13 mouse cellular contexts compared by ENCODE assay signal in genomic region chr3:28401335-28401734, GRCm38 (mm10).
A peak's percentile ranks its signal among the peaks of the same experiment; 100 is the strongest.
DNase-seq lines count a peak whose midpoint lies in the region; ATAC-seq and TF ChIP-seq lines count a peak whose summit lies in the region.
"Had no signal": no experiment of that assay in that cellular context is flagged by ENCODE, and none has a peak within 500 bp of the region (broad histone marks: within the 10 kb centered on the region; RNA-seq: fewer than 3 reads in every experiment).

No protein-coding gene starts in this region.

- H3K9ac ChIP-seq in liver, embryonic 13.5 days = no peak overlapping the region
- H3K9ac ChIP-seq: kidney, embryonic 15.5 days; liver, embryonic 14.5 days had no signal

- 68% methylated on average over 9 of the region's 9 CpGs for WGBS in liver, embryonic 13.5 days (ENCODE audit: insufficient replicate concordance)

- no peak overlapping the region for H3K4me2 ChIP-seq in liver, embryonic 13.5 days
- H3K4me2 ChIP-seq: kidney, embryonic 15.5 days had no signal

- H3K9me3 ChIP-seq in liver, embryonic 13.5 days (replicated peaks) = no peaks in the 10 kb centered on the region
- H3K9me3 ChIP-seq: kidney, embryonic 15.5 days had no signal

- H3K36me3 ChIP-seq in liver, embryonic 13.5 days = no peaks in the 10 kb centered on the region
- H3K36me3 ChIP-seq: kidney, embryonic 15.5 days had no signal

- H3K27me3 ChIP-seq in liver, embryonic 13.5 days = no peaks in the 10 kb centered on the region
- H3K27me3 ChIP-seq: kidney, embryonic 15.5 days had no signal

- peak overlapping the region; percentile 36 for H3K27ac ChIP-seq in layer of hippocampus, adult 2 months
- no peak overlapping the region for H3K27ac ChIP-seq in liver, embryonic 13.5 days
- H3K27ac ChIP-seq: kidney, embryonic 15.5 days; liver, embryonic 14.5 days had no signal

- intact Hi-C loops in gastrocnemius, postnatal 36 days (cut with DNase I) = no loop called here

- no peak for ATAC-seq in liver, embryonic 13.5 days (ENCODE audit: low read depth)

- TF ChIP-seq CTCF in layer of hippocampus, adult 2 months (conservative IDR thresholded peaks at IDR 0.05) = no peak

- DNase-seq in layer of hippocampus, adult 2 months (ENCODE audit: low spot score in 2 of 2) = no peak
- DNase-seq in layer of hippocampus, adult 18-20 months (ENCODE audit: low spot score in 2 of 2) = no peak
- peak; percentile 74 for DNase-seq in ZHBTc4 (ENCODE audit: low read depth, low spot score)
- peak; percentile 38 for DNase-seq in heart, adult 8-10 months (ENCODE audit: low spot score)
- peak; percentile 5 for DNase-seq in liver, embryonic 13.5 days
- DNase-seq in adrenal gland, postnatal 25 days = no peak
- DNase-seq in gastrocnemius, postnatal 36 days = no peak
- DNase-seq: adrenal gland, postnatal 36 days; layer of hippocampus, postnatal 36 days; spleen, adult 18-20 months; thymus, adult 18-20 months had no signal

- peaks cover 30% of the 10 kb centered on the region for H3K4me1 ChIP-seq in liver, embryonic 13.5 days (replicated peaks)
- H3K4me1 ChIP-seq: kidney, embryonic 15.5 days had no signal

- no peak overlapping the region for H3K4me3 ChIP-seq in layer of hippocampus, adult 2 months
- H3K4me3 ChIP-seq in liver, embryonic 13.5 days (replicated peaks) = no peak overlapping the region
- H3K4me3 ChIP-seq: kidney, embryonic 15.5 days had no signal

Comparison
In these comparisons a context has a peak if more than half of its experiments do, and no peak if none do; other contexts are left out.
1. DNase-seq: peak in ZHBTc4 (single experiment), heart, adult 8-10 months (single experiment) and liver, embryonic 13.5 days (single experiment); none in layer of hippocampus, adult 2 months (0 of 2), layer of hippocampus, adult 18-20 months (0 of 2), adrenal gland, postnatal 25 days (single experiment) and gastrocnemius, postnatal 36 days (0 of 2).